Mouse (Mus musculus): ENCODE measurements around the gene Mettl7a1. TPM values are rescaled to one million over a fixed set of nuclear protein-coding genes. Genes with fewer than 3 reads are reported as not detected.
A peak's percentile ranks its signal among the peaks of the same experiment; 100 is the strongest.
"Not testable (repeated sequence)": the region's sequence is repeated elsewhere in the genome, so short reads cannot be mapped to it uniquely, and the experiment has no call there.

The Mettl7a1 gene
- polyA plus RNA-seq, 1 experiment from 2014 or later = 3.4 TPM

DNA sequence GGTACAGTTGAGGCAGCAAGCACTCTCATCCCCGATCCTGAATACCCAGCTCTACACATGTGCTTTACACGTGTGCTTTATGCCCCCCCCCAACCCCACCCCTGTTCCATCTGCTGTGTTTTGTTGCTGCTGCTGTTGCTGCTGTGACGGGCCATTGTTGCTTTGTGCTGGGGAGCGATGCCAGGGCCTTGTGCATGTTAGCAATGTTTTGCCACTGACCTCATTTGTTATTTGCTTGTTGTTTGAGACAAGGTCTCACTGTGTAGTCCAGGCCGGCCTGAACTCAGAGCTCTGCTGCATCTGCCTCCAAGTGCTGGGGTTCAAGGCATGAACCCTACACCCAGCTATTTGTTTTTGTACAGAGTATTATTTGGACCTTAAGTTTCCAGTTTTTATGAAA is 13.1 kb upstream of the Mettl7a1 start:
- H3K4me2 ChIP-seq (ENCODE audit: low read depth, low read length) = no peak overlapping the region
- DNase-seq (ENCODE audit: low spot score) = no peak
- WGBS = 75% methylated on average over 5 of the region's 5 CpGs

DNA sequence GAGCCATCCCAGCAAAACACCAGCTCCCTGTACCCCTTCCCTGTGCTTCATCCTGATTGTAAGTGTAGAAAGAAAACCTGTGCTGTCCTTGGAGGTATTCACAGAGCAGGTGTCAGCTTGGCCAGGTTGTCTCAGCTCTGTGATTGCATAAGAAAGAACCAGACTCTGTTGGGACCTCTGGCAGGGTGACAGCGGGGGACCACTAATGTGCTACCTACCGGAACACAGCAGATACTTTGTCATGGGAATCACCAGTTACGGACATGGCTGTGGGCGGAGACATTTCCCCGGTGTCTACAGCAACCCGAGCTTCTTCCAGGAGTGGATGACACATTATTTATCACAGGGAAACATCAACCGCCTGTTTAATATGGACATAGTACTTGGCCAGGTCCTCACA is 11.6 kb upstream of the Mettl7a1 start:
- no peaks in the 10 kb centered on the region for H3K4me1 ChIP-seq (ENCODE audit: control insufficient read depth, insufficient read depth, low read length)
- H3K27me3 ChIP-seq (replicated peaks; ENCODE audit: control insufficient read depth, insufficient read depth, low read length) = no peaks in the 10 kb centered on the region
- no peaks in the 10 kb centered on the region for H3K9me3 ChIP-seq (ENCODE audit: control insufficient read depth, low read length)
- ATAC-seq (ENCODE audit: low read depth) (no peak), DNase-seq (ENCODE audit: low spot score) (no peak)
- H3K9ac ChIP-seq (ENCODE audit: low read depth, low read length) = no peak overlapping the region
- no peaks in the 10 kb centered on the region for H3K36me3 ChIP-seq (ENCODE audit: control insufficient read depth, insufficient read depth, low read length)
- H3K27ac ChIP-seq (replicated peaks; ENCODE audit: low read depth, low read length) = no peak overlapping the region
- H3K4me3 ChIP-seq (ENCODE audit: low read depth, low read length) = no peak overlapping the region
- H3K4me2 ChIP-seq (ENCODE audit: low read depth, low read length) = no peak overlapping the region
- WGBS = 68% methylated on average over 7 of the region's 7 CpGs

More for the DNA sequence above, 13.1 kb upstream of the Mettl7a1 start:
- Histone ChIP-seq H3K4me1 (ENCODE audit: control insufficient read depth, insufficient read depth, low read length) (no peaks in the 10 kb centered on the region), H3K4me3 (ENCODE audit: low read depth, low read length) (no peak overlapping the region), H3K27ac (replicated peaks; ENCODE audit: low read depth, low read length) (no peak overlapping the region), H3K27me3 (replicated peaks; ENCODE audit: control insufficient read depth, insufficient read depth, low read length) (no peaks in the 10 kb centered on the region), H3K9ac (ENCODE audit: low read depth, low read length) (no peak overlapping the region), H3K36me3 (ENCODE audit: control insufficient read depth, insufficient read depth, low read length) (no peaks in the 10 kb centered on the region), H3K9me3 (ENCODE audit: control insufficient read depth, low read length) (no peaks in the 10 kb centered on the region)
- ATAC-seq (ENCODE audit: low read depth) = no peak

DNA sequence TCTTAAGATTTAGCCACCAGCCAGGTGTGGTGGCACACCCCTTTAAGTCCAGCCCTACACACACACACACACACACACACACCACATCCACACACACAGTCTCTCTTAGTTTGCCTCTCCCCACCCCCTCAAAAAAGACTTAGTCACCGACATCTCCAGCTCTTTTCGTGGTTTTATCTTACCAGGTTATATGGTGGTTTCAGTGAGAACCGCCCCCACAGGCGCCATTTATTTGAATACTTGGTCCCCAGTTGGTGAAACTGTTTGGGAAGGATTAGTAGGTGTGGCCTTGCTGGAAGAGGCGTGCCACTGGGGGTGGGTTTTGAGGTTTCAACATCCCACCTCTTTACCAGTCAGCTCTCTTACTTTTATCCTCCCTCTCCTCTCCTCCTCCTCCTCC is 6.1 kb upstream of the Mettl7a1 start:
- Histone ChIP-seq H3K27me3 (replicated peaks; ENCODE audit: control insufficient read depth, insufficient read depth, low read length) (no peaks in the 10 kb centered on the region), H3K27ac (replicated peaks; ENCODE audit: low read depth, low read length) (no peak overlapping the region), H3K9me3 (ENCODE audit: control insufficient read depth, low read length) (no peaks in the 10 kb centered on the region), H3K36me3 (ENCODE audit: control insufficient read depth, insufficient read depth, low read length) (no peaks in the 10 kb centered on the region), H3K4me3 (ENCODE audit: low read depth, low read length) (no peak overlapping the region), H3K4me2 (ENCODE audit: low read depth, low read length) (no peak overlapping the region), H3K9ac (ENCODE audit: low read depth, low read length) (no peak overlapping the region), H3K4me1 (ENCODE audit: control insufficient read depth, insufficient read depth, low read length) (no peaks in the 10 kb centered on the region)
- DNase-seq (ENCODE audit: low spot score) (no peak), ATAC-seq (ENCODE audit: low read depth) (no peak)
- 82% methylated on average over 5 of the region's 5 CpGs for WGBS

DNA sequence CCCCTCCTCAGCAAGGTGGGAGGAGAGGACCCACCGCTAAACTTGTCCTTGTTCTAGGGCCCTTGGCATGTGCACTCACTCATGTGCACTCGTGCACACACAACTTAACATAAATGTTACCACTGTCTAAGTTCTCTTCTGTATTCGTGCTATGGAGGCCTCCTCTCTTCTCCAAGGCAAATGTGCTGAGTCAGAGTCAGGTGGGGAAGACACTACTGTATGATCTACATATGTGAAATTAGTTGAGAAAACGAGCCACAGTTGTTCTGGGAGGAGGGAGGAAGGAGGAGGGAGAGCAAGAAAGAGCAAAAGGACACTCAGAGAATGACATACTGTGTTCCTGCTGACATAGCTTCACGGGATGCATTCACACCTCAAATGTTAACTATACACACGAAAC is 3.4 kb upstream of the Mettl7a1 start:
- Histone ChIP-seq H3K9me3 (ENCODE audit: control insufficient read depth, low read length) (no peaks in the 10 kb centered on the region), H3K27ac (replicated peaks; ENCODE audit: low read depth, low read length) (no peak overlapping the region), H3K4me1 (ENCODE audit: control insufficient read depth, insufficient read depth, low read length) (0 out of 2 replicates have a peak, but pooled peaks cover 4% of the 10 kb centered on the region), H3K36me3 (ENCODE audit: control insufficient read depth, insufficient read depth, low read length) (no peaks in the 10 kb centered on the region), H3K4me2 (ENCODE audit: low read depth, low read length) (no peak overlapping the region), H3K9ac (ENCODE audit: low read depth, low read length) (no peak overlapping the region), H3K27me3 (replicated peaks; ENCODE audit: control insufficient read depth, insufficient read depth, low read length) (no peaks in the 10 kb centered on the region), H3K4me3 (ENCODE audit: low read depth, low read length) (no peak overlapping the region)
- ATAC-seq (ENCODE audit: low read depth) (no peak), DNase-seq (ENCODE audit: low spot score) (no peak)
- WGBS = 74% methylated on average over 6 of the region's 6 CpGs

DNA sequence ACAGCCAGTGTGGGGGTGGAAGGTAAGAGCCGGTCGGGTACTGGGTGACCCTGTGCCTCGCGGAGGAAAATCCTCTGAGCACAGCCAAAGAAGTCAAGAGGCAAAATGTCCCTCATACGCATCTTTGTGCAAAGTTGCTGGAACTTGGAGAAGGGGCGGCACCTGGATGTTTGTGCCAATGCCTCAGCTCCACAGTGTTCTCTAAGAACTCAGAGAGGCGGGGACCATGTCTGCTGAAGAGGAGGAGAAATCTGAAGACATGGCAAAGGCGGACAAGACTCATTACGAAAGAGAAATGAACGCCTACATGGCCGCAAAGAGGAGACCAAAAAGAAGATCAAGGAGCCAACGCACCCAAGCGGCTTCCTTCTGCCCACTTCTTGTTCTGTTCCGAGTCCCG is 2.4 kb upstream of the Mettl7a1 start:
- no peak overlapping the region for H3K4me2 ChIP-seq (ENCODE audit: low read depth, low read length)
- DNase-seq (ENCODE audit: low spot score) (no peak), ATAC-seq (ENCODE audit: low read depth) (no peak)
- no peak overlapping the region for H3K9ac ChIP-seq (ENCODE audit: low read depth, low read length)
- no peak overlapping the region for H3K27ac ChIP-seq (replicated peaks; ENCODE audit: low read depth, low read length)
- 0 out of 2 replicates have a peak, but pooled peaks cover 4% of the 10 kb centered on the region for H3K4me1 ChIP-seq (ENCODE audit: control insufficient read depth, insufficient read depth, low read length)
- no peak overlapping the region for H3K4me3 ChIP-seq (ENCODE audit: low read depth, low read length)
- H3K36me3 ChIP-seq (ENCODE audit: control insufficient read depth, insufficient read depth, low read length) = no peaks in the 10 kb centered on the region
- 82% methylated on average over 15 of the region's 15 CpGs for WGBS
- H3K9me3 ChIP-seq (ENCODE audit: control insufficient read depth, low read length) = no peaks in the 10 kb centered on the region
- H3K27me3 ChIP-seq (replicated peaks; ENCODE audit: control insufficient read depth, insufficient read depth, low read length) = no peaks in the 10 kb centered on the region

DNA sequence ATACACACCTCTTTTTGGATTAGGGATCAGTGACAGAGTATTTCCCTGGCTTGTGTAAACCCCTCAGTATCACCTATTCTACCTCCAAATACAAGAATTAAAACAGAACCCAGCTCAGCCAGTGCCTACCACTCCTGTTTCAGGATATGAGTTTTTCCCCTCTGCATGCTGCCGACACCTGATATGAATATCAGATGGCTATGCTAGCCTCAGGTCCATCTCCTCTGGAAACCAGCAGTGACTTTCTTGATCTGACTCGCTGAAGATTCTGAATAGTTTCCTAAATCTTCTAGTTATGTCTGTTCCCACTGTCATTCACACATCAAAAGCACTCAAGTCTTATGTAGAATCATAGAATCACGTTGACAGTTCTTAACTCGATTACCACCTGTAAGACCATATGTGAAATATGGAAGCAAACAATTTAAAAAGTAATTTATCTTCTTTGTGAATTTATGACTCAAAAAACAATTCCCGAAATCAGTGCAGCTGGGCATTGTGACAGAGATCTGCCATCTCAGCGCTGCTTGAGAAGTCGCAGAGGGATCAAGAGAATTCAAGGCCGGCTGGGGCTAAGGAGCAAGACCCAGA is 417 bp upstream of the Mettl7a1 start:
- Histone ChIP-seq H3K9me3 (ENCODE audit: control insufficient read depth, low read length) (no peaks in the 10 kb centered on the region), H3K9ac (ENCODE audit: low read depth, low read length) (peak overlapping the region; percentile 70; the same call in 1 of the 2 replicates), H3K36me3 (ENCODE audit: control insufficient read depth, insufficient read depth, low read length) (no peaks in the 10 kb centered on the region), H3K4me1 (ENCODE audit: control insufficient read depth, insufficient read depth, low read length) (0 out of 2 replicates have a peak, but pooled peaks cover 4% of the 10 kb centered on the region), H3K27me3 (replicated peaks; ENCODE audit: control insufficient read depth, insufficient read depth, low read length) (no peaks in the 10 kb centered on the region), H3K4me3 (ENCODE audit: low read depth, low read length) (peak overlapping the region; percentile 53), H3K4me2 (ENCODE audit: low read depth, low read length) (peak overlapping the region; percentile 71), H3K27ac (replicated peaks; ENCODE audit: low read depth, low read length) (peak overlapping the region; percentile 84; the same call in 1 of the 2 replicates)
- ATAC-seq (ENCODE audit: low read depth) (no peak), DNase-seq (ENCODE audit: low spot score) (no peak)
- 46% methylated on average over 8 of the region's 8 CpGs for WGBS

DNA sequence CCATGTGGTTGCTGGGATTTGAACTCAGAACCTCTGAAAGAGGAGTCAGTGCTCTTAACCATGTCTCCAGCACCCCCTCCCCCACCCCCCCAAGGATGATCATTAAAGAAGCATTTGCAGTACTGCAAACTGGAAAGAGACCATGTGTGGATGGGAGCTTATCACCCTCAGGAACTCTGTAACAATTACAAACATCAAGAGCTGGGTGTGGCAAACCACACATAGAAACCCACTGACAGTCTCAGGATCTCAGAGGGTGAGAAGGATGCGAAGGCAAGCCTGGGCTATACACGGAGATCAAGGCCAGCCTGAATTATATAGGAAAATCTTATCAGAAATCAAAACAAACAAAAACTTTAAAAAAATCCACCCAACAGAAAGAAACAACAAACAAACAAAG is 2.3 kb downstream of the Mettl7a1 start:
- Histone ChIP-seq H3K4me2 (ENCODE audit: low read depth, low read length) (no peak overlapping the region), H3K4me3 (ENCODE audit: low read depth, low read length) (no peak overlapping the region), H3K36me3 (ENCODE audit: control insufficient read depth, insufficient read depth, low read length) (no peaks in the 10 kb centered on the region), H3K9ac (ENCODE audit: low read depth, low read length) (no peak overlapping the region), H3K9me3 (ENCODE audit: control insufficient read depth, low read length) (no peaks in the 10 kb centered on the region), H3K27me3 (replicated peaks; ENCODE audit: control insufficient read depth, insufficient read depth, low read length) (no peaks in the 10 kb centered on the region), H3K4me1 (ENCODE audit: control insufficient read depth, insufficient read depth, low read length) (0 out of 2 replicates have a peak, but pooled peaks cover 4% of the 10 kb centered on the region), H3K27ac (replicated peaks; ENCODE audit: low read depth, low read length) (no peak overlapping the region)
- WGBS = 66% methylated on average over 2 of the region's 2 CpGs
- no peak for DNase-seq (ENCODE audit: low spot score)
- ATAC-seq (ENCODE audit: low read depth) = no peak

DNA sequence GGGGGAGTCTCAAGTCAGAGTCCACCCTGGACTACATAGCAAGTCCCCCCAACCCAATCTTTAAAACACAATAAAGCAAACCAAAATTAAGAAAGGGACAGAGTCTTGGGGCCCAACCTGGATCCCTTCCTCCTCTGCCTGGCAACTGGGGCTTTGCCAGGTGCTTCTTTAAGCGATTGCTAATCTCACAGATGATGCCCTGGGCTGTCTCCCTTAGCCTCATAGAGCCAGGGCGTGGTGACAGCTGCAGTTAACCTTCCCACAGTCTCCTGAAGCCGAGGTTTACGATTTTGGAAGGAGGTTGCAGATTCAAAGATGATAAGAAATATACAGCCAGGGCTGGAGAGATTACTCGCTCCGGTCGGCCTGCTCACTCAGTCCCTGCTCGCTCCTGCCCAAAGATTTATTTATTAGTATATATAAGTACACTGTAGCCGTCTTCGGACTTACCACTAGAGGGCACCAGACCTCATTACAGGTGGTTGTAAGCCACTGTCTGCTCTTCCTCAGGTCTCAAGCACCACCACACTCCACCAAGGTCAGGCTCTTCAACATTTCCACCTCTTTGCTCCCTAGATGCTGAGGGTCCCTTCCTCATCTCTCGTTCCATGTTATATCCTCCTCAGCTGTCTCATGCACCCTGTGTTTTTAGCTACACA is 3.6 kb downstream of the Mettl7a1 start:
- 38% methylated on average over 8 of the region's 11 CpGs for WGBS

DNA sequence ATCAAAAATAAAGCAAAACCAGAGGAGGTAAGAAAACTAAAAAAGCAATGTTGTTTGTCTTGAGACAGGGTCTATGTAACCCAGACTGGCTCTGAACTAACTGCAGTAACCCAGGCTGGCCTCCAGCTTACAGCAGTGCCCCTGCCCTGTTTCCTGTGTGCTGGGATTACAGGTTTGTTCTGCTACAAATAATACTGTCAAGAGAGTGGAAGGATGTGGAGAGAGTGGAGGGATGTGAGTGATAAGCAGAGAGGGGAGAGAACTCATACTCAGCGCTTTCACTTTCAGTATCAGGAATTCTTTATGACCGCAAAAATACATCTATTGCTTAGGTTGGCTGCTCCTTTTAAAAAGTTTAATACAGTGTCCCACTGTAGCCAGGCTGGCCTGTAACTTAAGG is 8.4 kb downstream of the Mettl7a1 start:
- H3K27ac ChIP-seq (replicated peaks; ENCODE audit: low read depth, low read length) = no peak overlapping the region
- H3K36me3 ChIP-seq (ENCODE audit: control insufficient read depth, insufficient read depth, low read length) = 0 out of 2 replicates have a peak, but pooled peaks cover 3% of the 10 kb centered on the region
- ATAC-seq (ENCODE audit: low read depth) (no peak), DNase-seq (ENCODE audit: low spot score) (no peak)
- H3K9me3 ChIP-seq (ENCODE audit: control insufficient read depth, low read length) = no peaks in the 10 kb centered on the region
- H3K27me3 ChIP-seq (replicated peaks; ENCODE audit: control insufficient read depth, insufficient read depth, low read length) = no peaks in the 10 kb centered on the region
- H3K4me3 ChIP-seq (ENCODE audit: low read depth, low read length) = no peak overlapping the region
- no peak overlapping the region for H3K9ac ChIP-seq (ENCODE audit: low read depth, low read length)
- no peak overlapping the region for H3K4me2 ChIP-seq (ENCODE audit: low read depth, low read length)
- no peaks in the 10 kb centered on the region for H3K4me1 ChIP-seq (ENCODE audit: control insufficient read depth, insufficient read depth, low read length)
- 87% methylated on average over 2 of the region's 2 CpGs for WGBS

More for the DNA sequence above, 3.6 kb downstream of the Mettl7a1 start:
- not testable (repeated sequence) for H3K27me3 ChIP-seq (replicated peaks; ENCODE audit: control insufficient read depth, insufficient read depth, low read length); H3K9ac ChIP-seq (ENCODE audit: low read depth, low read length); H3K4me3 ChIP-seq (ENCODE audit: low read depth, low read length); H3K27ac ChIP-seq (replicated peaks; ENCODE audit: low read depth, low read length); H3K9me3 ChIP-seq (ENCODE audit: control insufficient read depth, low read length); H3K36me3 ChIP-seq (ENCODE audit: control insufficient read depth, insufficient read depth, low read length); H3K4me2 ChIP-seq (ENCODE audit: low read depth, low read length); H3K4me1 ChIP-seq (ENCODE audit: control insufficient read depth, insufficient read depth, low read length)
- peak; percentile 58 for DNase-seq (ENCODE audit: low spot score)
- peak; percentile 50; the same call in 1 of the 2 replicates for ATAC-seq (ENCODE audit: low read depth)
